Mouse (Mus musculus) CH12.LX (cell line): ENCODE data around the gene Nek9. TPM values are rescaled to one million over a fixed set of nuclear protein-coding genes. Genes with fewer than 3 reads are reported as not detected.
A peak's percentile ranks its signal among the peaks of the same experiment; 100 is the strongest.

Experiments used
- DNase-seq: peaks from one replicate; pipeline ENCODE4 v3.0.0-alpha.2; 2013; ENCODE audit errors: extremely low read depth
- H3K27ac ChIP-seq: 2 replicates; pipeline ENCODE4 v1.5.1; 2012; ENCODE audit warnings: low read depth, mild to moderate bottlenecking, control low read depth, moderate library complexity; ENCODE audit not compliant: insufficient read depth
- H3K27me3 ChIP-seq: replicated peaks from 2 replicates; pipeline ENCODE3; 2012; ENCODE audit warnings: inconsistent platforms
- H3K36me3 ChIP-seq, 2 experiments: replicated peaks in 1 of 2; 2 replicates each; pipeline versions ENCODE3 to v1.6.1; 2012; ENCODE audit warnings: inconsistent platforms in 1 of 2, low read length in 1 of 2, mild to moderate bottlenecking in 1 of 2, mixed read lengths in 1 of 2, moderate library complexity in 1 of 2; ENCODE audit not compliant: control insufficient read depth in 1 of 2, insufficient read depth in 1 of 2
- H3K4me1 ChIP-seq, 2 experiments: 2 replicates each; pipeline ENCODE4 v1.6.1; 2012; ENCODE audit warnings: inconsistent platforms in 1 of 2, moderate library complexity in 1 of 2; ENCODE audit not compliant: insufficient read depth in 2 of 2, control insufficient read depth in 1 of 2
- H3K4me2 ChIP-seq: 2 replicates; pipeline ENCODE4 v1.6.1; 2012; ENCODE audit warnings: low read depth, mild to moderate bottlenecking, control low read depth; ENCODE audit not compliant: poor library complexity, insufficient read depth, severe bottlenecking
- H3K4me3 ChIP-seq, 3 experiments: fragments of 150-350 bp in 1 of 3; sonication (generic) in 1 of 3; replicated peaks in 1 of 3; 2 replicates each; pipeline versions ENCODE3 to v1.5.1; 2011 to 2012; ENCODE audit warnings: low read depth in 2 of 3, low read length in 2 of 3, mild to moderate bottlenecking in 2 of 3, moderate library complexity in 2 of 3, control low read depth in 1 of 3, improper control_type of control experiment in 1 of 3, inconsistent platforms in 1 of 3, mixed read lengths in 1 of 3; ENCODE audit not compliant: poor library complexity in 1 of 3
- H3K79me2 ChIP-seq: replicated peaks from 2 replicates; pipeline ENCODE4 v1.6.1; 2012; ENCODE audit warnings: mild to moderate bottlenecking, moderate library complexity; ENCODE audit not compliant: control insufficient read depth, poor library complexity, insufficient read depth, severe bottlenecking; ENCODE audit errors: extremely low read depth
- H3K9ac ChIP-seq: 2 replicates; pipeline ENCODE4 v1.6.1; 2012; ENCODE audit warnings: low read depth, mild to moderate bottlenecking, control low read depth, moderate library complexity; ENCODE audit not compliant: insufficient read depth
- H3K9me3 ChIP-seq: replicated peaks from 2 replicates; pipeline ENCODE3; 2012; ENCODE audit warnings: low read length, inconsistent platforms, mixed read lengths
- BHLHE40 ChIP-seq: IDR thresholded peaks from 2 replicates; pipeline ENCODE4 v1.6.1; 2011; ENCODE audit warnings: mild to moderate bottlenecking, low read depth, low read length, improper control_type of control experiment
- CHD1 ChIP-seq: IDR thresholded peaks from 2 replicates; pipeline ENCODE4 v1.6.1; 2012; ENCODE audit warnings: low read depth, low read length, improper control_type of control experiment, inconsistent platforms
- CTCF ChIP-seq, 2 experiments: IDR thresholded peaks in 1 of 2; conservative IDR thresholded peaks in 1 of 2; 2 replicates each; pipeline ENCODE4 v1.5.1; 2011 to 2012; ENCODE audit warnings: low read depth in 2 of 2, low read length in 2 of 2, improper control_type of control experiment in 1 of 2, inconsistent platforms in 1 of 2, mild to moderate bottlenecking in 1 of 2, moderate library complexity in 1 of 2
- E2F4 ChIP-seq: IDR thresholded peaks from 2 replicates; pipeline ENCODE4 v1.6.1; 2011; ENCODE audit warnings: low read depth, low read length, improper control_type of control experiment; ENCODE audit not compliant: insufficient replicate concordance
- ELF1 ChIP-seq: IDR thresholded peaks from 2 replicates; pipeline ENCODE4 v1.6.1; 2014; ENCODE audit warnings: low read depth, mild to moderate bottlenecking, inconsistent platforms, low read length, improper control_type of control experiment
- EP300 ChIP-seq: IDR thresholded peaks from 2 replicates; pipeline ENCODE4 v1.6.1; 2011; ENCODE audit warnings: low read length, improper control_type of control experiment
- ETS1 ChIP-seq: conservative IDR thresholded peaks from 2 replicates; pipeline ENCODE4 v1.6.1; 2012; ENCODE audit warnings: low read depth, mild to moderate bottlenecking, inconsistent platforms, low read length, improper control_type of control experiment, moderate library complexity
- GABPA ChIP-seq: IDR thresholded peaks from 2 replicates; pipeline ENCODE4 v1.6.1; 2012; ENCODE audit warnings: low read depth, low read length, improper control_type of control experiment, inconsistent platforms; ENCODE audit not compliant: insufficient replicate concordance
- HCFC1 ChIP-seq: IDR thresholded peaks from 2 replicates; pipeline ENCODE4 v1.6.1; 2012; ENCODE audit warnings: low read depth, mild to moderate bottlenecking, inconsistent platforms, low read length, improper control_type of control experiment
- IRF4 ChIP-seq: IDR thresholded peaks from 2 replicates; pipeline ENCODE4 v1.6.1; 2014; ENCODE audit warnings: low read depth, mild to moderate bottlenecking, inconsistent platforms, low read length, improper control_type of control experiment
- JUN ChIP-seq: IDR thresholded peaks from 2 replicates; pipeline ENCODE4 v1.6.1; 2011; ENCODE audit warnings: low read depth, mild to moderate bottlenecking, low read length, improper control_type of control experiment, moderate library complexity; ENCODE audit not compliant: insufficient read depth
- JUND ChIP-seq: conservative IDR thresholded peaks from 2 replicates; pipeline ENCODE4 v1.6.1; 2011; ENCODE audit warnings: low read depth, low read length, improper control_type of control experiment
- KAT2A ChIP-seq: IDR thresholded peaks from 2 replicates; pipeline ENCODE4 v1.6.1; 2012; ENCODE audit warnings: low read length, improper control_type of control experiment, inconsistent platforms; ENCODE audit not compliant: insufficient replicate concordance
- MAFK ChIP-seq: IDR thresholded peaks from 2 replicates; pipeline ENCODE4 v1.6.1; 2011; ENCODE audit warnings: low read length, improper control_type of control experiment; ENCODE audit not compliant: insufficient replicate concordance
- MAX ChIP-seq: IDR thresholded peaks from 2 replicates; pipeline ENCODE4 v1.6.1; 2011; ENCODE audit warnings: low read length, improper control_type of control experiment
- MXI1 ChIP-seq: IDR thresholded peaks from 2 replicates; pipeline ENCODE4 v1.6.1; 2011; ENCODE audit warnings: mild to moderate bottlenecking, low read depth, low read length, improper control_type of control experiment
- MYC ChIP-seq: IDR thresholded peaks from 2 replicates; pipeline ENCODE4 v1.6.1; 2011; ENCODE audit warnings: low read depth, mild to moderate bottlenecking, improper control_type of control experiment, low read length
- NELFE ChIP-seq: IDR thresholded peaks from 2 replicates; pipeline ENCODE4 v1.6.1; 2011; ENCODE audit warnings: low read depth, low read length, improper control_type of control experiment
- NRF1 ChIP-seq: IDR thresholded peaks from 2 replicates; pipeline ENCODE4 v1.6.1; 2014; ENCODE audit warnings: low read depth, mild to moderate bottlenecking, inconsistent platforms, low read length, improper control_type of control experiment, moderate library complexity
- PAX5 ChIP-seq: IDR thresholded peaks from 2 replicates; pipeline ENCODE4 v1.6.1; 2012; ENCODE audit warnings: low read length, inconsistent platforms, mixed read lengths
- POLR2AphosphoS2 ChIP-seq: IDR thresholded peaks from 2 replicates; pipeline ENCODE4 v1.6.1; 2011; ENCODE audit warnings: low read depth, low read length, improper control_type of control experiment
- RAD21 ChIP-seq: IDR thresholded peaks from 2 replicates; pipeline ENCODE4 v1.6.1; 2011; ENCODE audit warnings: low read depth, mild to moderate bottlenecking, low read length, improper control_type of control experiment, moderate library complexity
- RCOR1 ChIP-seq: conservative IDR thresholded peaks from 2 replicates; pipeline ENCODE4 v1.6.1; 2012; ENCODE audit warnings: low read depth, mild to moderate bottlenecking, inconsistent platforms, low read length, improper control_type of control experiment
- SIN3A ChIP-seq: IDR thresholded peaks from 2 replicates; pipeline ENCODE4 v1.6.1; 2012; ENCODE audit warnings: low read length, improper control_type of control experiment, inconsistent platforms
- SMC3 ChIP-seq: IDR thresholded peaks from 2 replicates; pipeline ENCODE4 v1.6.1; 2011; ENCODE audit warnings: low read depth, low read length, improper control_type of control experiment
- TCF12 ChIP-seq: IDR thresholded peaks from 2 replicates; pipeline ENCODE4 v1.6.1; 2014; ENCODE audit warnings: low read depth, mild to moderate bottlenecking, inconsistent platforms, low read length, improper control_type of control experiment
- UBTF ChIP-seq: IDR thresholded peaks from 2 replicates; pipeline ENCODE4 v1.6.1; 2012; ENCODE audit warnings: low read depth, mild to moderate bottlenecking, inconsistent platforms, low read length, improper control_type of control experiment, moderate library complexity
- USF1 ChIP-seq: IDR thresholded peaks from 2 replicates; pipeline ENCODE4 v1.6.1; 2014; ENCODE audit warnings: low read depth, mild to moderate bottlenecking, inconsistent platforms, low read length, improper control_type of control experiment
- USF2 ChIP-seq: conservative IDR thresholded peaks from 2 replicates; pipeline ENCODE4 v1.6.1; 2011; ENCODE audit warnings: low read depth, low read length, improper control_type of control experiment
- ZC3H11A ChIP-seq: IDR thresholded peaks from 2 replicates; pipeline ENCODE4 v1.6.1; 2012; ENCODE audit warnings: low read depth, mild to moderate bottlenecking, inconsistent platforms, low read length, improper control_type of control experiment
- ZKSCAN1 ChIP-seq: IDR thresholded peaks from 2 replicates; pipeline ENCODE4 v1.6.1; 2012; ENCODE audit warnings: low read depth, inconsistent platforms, low read length, improper control_type of control experiment, borderline replicate concordance
- dilution Hi-C: fragments of 300-500 bp; cut with MboI; formaldehyde crosslinking; loops from 2 replicates; pipeline ENCODE4 v1.14.3; 2020; ENCODE audit warnings: low sequenced_read_pairs; ENCODE audit not compliant: extremely low pct_unique_long_range_greater_than_20kb, extremely low pct_ligation_motif_present
- in situ Hi-C: fragments of 300-500 bp; cut with MboI; formaldehyde crosslinking; loops from 3 replicates; pipeline ENCODE4 v1.14.3; 2019; ENCODE audit warnings: low sequenced_read_pairs, low pct_ligation_motif_present, low pct_unique_long_range_greater_than_20kb, mixed read lengths
- polyA plus RNA-seq: library from polyadenylated mRNA; unstranded; fragments of >175 nt; gene quantifications from 2 replicates; pipeline ENCODE4 v1.2.1, GENCODE M21; 2012; ENCODE audit warnings: low read depth; ENCODE audit not compliant: insufficient read length
- total RNA-seq, 2 experiments: library from RNA; depleted of rRNA; stranded (reverse); fragments of 300-350 nt in 1 of 2; fragments of >200 nt in 1 of 2; gene quantifications; 2 replicates each; pipeline ENCODE4 v1.2.3; 2012 to 2014

Nek9 gene
- total and polyA plus RNA-seq, 3 experiments, result 15.6 to 30.9 (median 27.4) TPM

GRCm38 (mm10) chr12:85304725-85305124 is 34.4 kb downstream of the Nek9 start:
- dilution Hi-C loops (no loop called here), in situ Hi-C loops (no loop called here)
- H3K4me2 ChIP-seq, result peak overlapping the region; percentile 9; the same call in 1 of the 2 replicates
- DNase-seq, result peak; percentile 85
- H3K9me3 ChIP-seq, result no peaks in the 10 kb centered on the region
- H3K4me1 ChIP-seq, result peaks cover 11 to 21% of the 10 kb centered on the region in 2 experiments
- no peaks in the 10 kb centered on the region for H3K27me3 ChIP-seq
- no peak overlapping the region for H3K4me3 ChIP-seq
- no peaks in the 10 kb centered on the region for H3K79me2 ChIP-seq
- 0 out of 2 replicates have a peak overlapping the region, but pooled peaks have one; percentile 4 for H3K27ac ChIP-seq
- no peak overlapping the region for H3K9ac ChIP-seq
- peaks cover 78 to 94% of the 10 kb centered on the region in 2 experiments for H3K36me3 ChIP-seq
- TF ChIP-seq SMC3, result peak; percentile 45
- no peak for TF ChIP-seq ELF1
- TF ChIP-seq NELFE, result no peak
- TF ChIP-seq JUND, result peak; percentile 86
- no peak for TF ChIP-seq MAX
- no peak for TF ChIP-seq UBTF
- TF ChIP-seq EP300, result peak; percentile 67
- no peak for TF ChIP-seq RCOR1
- TF ChIP-seq MAFK, result no peak
- TF ChIP-seq USF2, result peak; percentile 81
- no peak for TF ChIP-seq MXI1
- no peak for TF ChIP-seq MYC
- peak; percentile 97 for TF ChIP-seq BHLHE40
- TF ChIP-seq RAD21, result peak; percentile 46
- no peak for TF ChIP-seq NRF1
- no peak for TF ChIP-seq POLR2AphosphoS2
- TF ChIP-seq TCF12, result no peak
- TF ChIP-seq ETS1, result peak; percentile 68
- no peak for TF ChIP-seq PAX5
- TF ChIP-seq CHD1, result no peak
- TF ChIP-seq USF1, result peak; percentile 84
- TF ChIP-seq E2F4, result no peak
- no peak for TF ChIP-seq SIN3A
- TF ChIP-seq CTCF (conservative IDR thresholded peaks at IDR 0.05 in 1 of 2, IDR thresholded peaks at IDR 0.05 in 1 of 2; ENCODE audit: low read depth in 2 of 2, low read length in 2 of 2), result peak in 1 of 2 experiments; percentile 46; a peak in 2 of 4 replicates
- TF ChIP-seq HCFC1, result no peak
- TF ChIP-seq JUN, result peak; percentile 73
- no peak for TF ChIP-seq ZKSCAN1
- TF ChIP-seq GABPA, result no peak
- no peak for TF ChIP-seq ZC3H11A
- peak; percentile 82 for TF ChIP-seq IRF4
- no peak for TF ChIP-seq KAT2A
